Mouse (Mus musculus) ES-Bruce4 (cell line): ENCODE data around the gene Tle3. TPM values are rescaled to one million over a fixed set of nuclear protein-coding genes. Genes with fewer than 3 reads are reported as not detected.

Source experiments
- H3K27ac ChIP-seq: 2 replicates; pipeline ENCODE4 v1.5.1; 2012; ENCODE audit warnings: low read length, inconsistent platforms; ENCODE audit not compliant: insufficient read depth
- H3K27me3 ChIP-seq: 2 replicates; pipeline ENCODE4 v1.6.1; 2012; ENCODE audit warnings: mild to moderate bottlenecking, low read length, inconsistent platforms; ENCODE audit not compliant: control insufficient read depth, poor library complexity, insufficient read depth, severe bottlenecking
- H3K36me3 ChIP-seq: 2 replicates; pipeline ENCODE4 v1.6.1; 2012; ENCODE audit warnings: inconsistent platforms, mild to moderate bottlenecking, low read length, moderate library complexity; ENCODE audit not compliant: control insufficient read depth, poor library complexity, insufficient read depth, severe bottlenecking
- H3K4me1 ChIP-seq: one replicate; pipeline ENCODE4 v1.8.1; 2011; ENCODE audit warnings: low read length; ENCODE audit not compliant: control insufficient read depth, insufficient read depth
- H3K4me3 ChIP-seq: 2 replicates; pipeline ENCODE4 v1.5.1; 2011; ENCODE audit warnings: low read depth, mild to moderate bottlenecking, low read length
- H3K9ac ChIP-seq: 2 replicates; pipeline ENCODE4 v1.6.1; 2012; ENCODE audit warnings: low read depth, mild to moderate bottlenecking, inconsistent platforms; ENCODE audit not compliant: poor library complexity, severe bottlenecking
- H3K9me3 ChIP-seq: replicated peaks from 2 replicates; pipeline ENCODE4 v1.6.1; 2012; ENCODE audit warnings: mild to moderate bottlenecking, low read length, inconsistent platforms; ENCODE audit not compliant: control insufficient read depth, poor library complexity, insufficient read depth, severe bottlenecking
- CTCF ChIP-seq: IDR thresholded peaks from one replicate; pipeline ENCODE4 v1.8.1; 2011; ENCODE audit warnings: low read depth, low read length
- EP300 ChIP-seq: IDR thresholded peaks from 2 replicates; pipeline ENCODE4 v1.6.1; 2011; ENCODE audit warnings: low read depth, low read length; ENCODE audit not compliant: insufficient read depth
- POLR2A ChIP-seq: IDR thresholded peaks from one replicate; pipeline ENCODE4 v1.8.1; 2011; ENCODE audit warnings: low read length; ENCODE audit not compliant: insufficient read depth
- polyA plus RNA-seq: library from polyadenylated mRNA; stranded (reverse); fragments of >200 nt; gene quantifications from 2 replicates; pipeline ENCODE4 v1.2.4, GENCODE M21; 2011; ENCODE audit warnings: low read depth; ENCODE audit not compliant: missing spikeins, insufficient read depth, insufficient read length

Gene Tle3
- polyA plus RNA-seq, 1 experiment = 146 TPM

DNA sequence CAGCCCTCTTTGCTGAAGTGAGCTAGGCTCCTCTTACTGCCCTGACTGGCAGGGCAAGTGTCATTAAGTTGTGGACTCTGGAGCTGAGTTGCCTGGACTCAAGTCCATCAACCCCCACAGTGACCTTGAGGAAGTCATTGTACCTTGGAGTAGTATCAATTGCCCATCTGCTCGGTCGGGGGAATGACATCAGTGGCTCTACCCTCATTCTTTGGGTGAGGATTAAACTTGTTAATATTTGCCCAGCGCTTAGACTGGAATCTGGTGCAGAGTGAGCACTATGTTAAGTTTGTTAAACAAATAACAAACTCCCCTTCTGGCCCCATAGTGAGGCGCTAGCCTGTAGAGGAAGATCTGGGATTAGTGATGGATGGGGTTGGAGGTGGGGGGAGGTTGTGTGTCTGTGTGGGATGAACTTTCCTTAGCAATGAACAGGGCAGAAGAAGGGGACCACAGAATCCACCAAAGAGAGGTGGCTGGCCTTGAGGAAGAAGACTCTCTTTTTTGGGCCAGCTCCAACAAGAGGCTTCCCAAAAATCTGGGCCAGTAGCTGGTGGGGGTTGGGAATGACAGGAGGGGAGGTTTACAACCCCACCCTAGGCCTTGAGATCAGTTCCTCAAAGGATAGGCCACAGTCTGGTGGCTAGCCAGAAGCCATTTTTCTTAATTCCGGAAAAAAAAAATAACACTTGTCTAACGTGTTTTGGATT is 4.2 kb upstream of the Tle3 start:
- Histone ChIP-seq H3K4me3 (no peak overlapping the region), H3K9me3 (no peaks in the 10 kb centered on the region), H3K36me3 (no peaks in the 10 kb centered on the region), H3K27me3 (no peaks in the 10 kb centered on the region), H3K4me1 (peaks cover 6% of the 10 kb centered on the region), H3K9ac (no peak overlapping the region), H3K27ac (no peak overlapping the region)
- TF ChIP-seq EP300 (no peak), POLR2A (no peak), CTCF (no peak)

DNA sequence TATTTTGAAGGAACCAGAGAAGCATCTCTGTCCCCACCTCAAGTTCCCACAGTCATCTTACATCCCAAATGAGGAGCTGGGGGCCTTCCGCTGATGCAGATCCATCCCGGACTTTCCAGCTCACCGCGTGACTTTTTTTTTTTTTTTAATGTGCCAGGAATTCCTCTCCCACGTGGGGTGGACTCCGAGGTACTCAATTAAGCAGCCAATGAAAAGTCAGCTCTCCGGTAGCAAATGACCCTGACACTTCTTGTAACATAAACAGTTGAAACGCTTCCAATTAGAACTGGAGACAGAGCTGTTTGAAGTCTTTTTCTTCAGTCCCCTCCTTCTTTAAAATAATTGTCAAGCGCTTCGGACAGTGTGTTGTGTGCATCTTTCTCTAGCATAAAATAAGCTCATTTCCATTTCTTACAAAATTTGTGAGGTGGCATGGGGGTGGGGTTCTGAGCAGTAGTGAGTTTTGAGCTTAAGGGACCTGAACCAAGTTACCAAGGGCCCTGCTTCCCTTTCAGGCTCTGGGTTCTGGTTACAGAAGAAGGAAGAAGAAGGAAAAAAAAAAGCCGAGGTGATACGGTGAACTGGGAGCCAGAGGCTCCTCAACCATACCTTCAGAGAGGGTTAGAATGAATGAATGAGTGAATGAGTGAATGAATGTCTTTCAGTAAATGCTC is 3.5 kb upstream of the Tle3 start:
- peak overlapping the region; percentile 56 for H3K9ac ChIP-seq
- no peaks in the 10 kb centered on the region for H3K9me3 ChIP-seq
- H3K27ac ChIP-seq = no peak overlapping the region; the same call in 1 of the 2 replicates
- H3K27me3 ChIP-seq = no peaks in the 10 kb centered on the region
- peaks cover 6% of the 10 kb centered on the region for H3K4me1 ChIP-seq
- no peaks in the 10 kb centered on the region for H3K36me3 ChIP-seq
- 0 out of 2 replicates have a peak, but pooled peaks have one; percentile 70 for TF ChIP-seq EP300
- no peak for TF ChIP-seq POLR2A
- peak overlapping the region; percentile 58 for H3K4me3 ChIP-seq

DNA sequence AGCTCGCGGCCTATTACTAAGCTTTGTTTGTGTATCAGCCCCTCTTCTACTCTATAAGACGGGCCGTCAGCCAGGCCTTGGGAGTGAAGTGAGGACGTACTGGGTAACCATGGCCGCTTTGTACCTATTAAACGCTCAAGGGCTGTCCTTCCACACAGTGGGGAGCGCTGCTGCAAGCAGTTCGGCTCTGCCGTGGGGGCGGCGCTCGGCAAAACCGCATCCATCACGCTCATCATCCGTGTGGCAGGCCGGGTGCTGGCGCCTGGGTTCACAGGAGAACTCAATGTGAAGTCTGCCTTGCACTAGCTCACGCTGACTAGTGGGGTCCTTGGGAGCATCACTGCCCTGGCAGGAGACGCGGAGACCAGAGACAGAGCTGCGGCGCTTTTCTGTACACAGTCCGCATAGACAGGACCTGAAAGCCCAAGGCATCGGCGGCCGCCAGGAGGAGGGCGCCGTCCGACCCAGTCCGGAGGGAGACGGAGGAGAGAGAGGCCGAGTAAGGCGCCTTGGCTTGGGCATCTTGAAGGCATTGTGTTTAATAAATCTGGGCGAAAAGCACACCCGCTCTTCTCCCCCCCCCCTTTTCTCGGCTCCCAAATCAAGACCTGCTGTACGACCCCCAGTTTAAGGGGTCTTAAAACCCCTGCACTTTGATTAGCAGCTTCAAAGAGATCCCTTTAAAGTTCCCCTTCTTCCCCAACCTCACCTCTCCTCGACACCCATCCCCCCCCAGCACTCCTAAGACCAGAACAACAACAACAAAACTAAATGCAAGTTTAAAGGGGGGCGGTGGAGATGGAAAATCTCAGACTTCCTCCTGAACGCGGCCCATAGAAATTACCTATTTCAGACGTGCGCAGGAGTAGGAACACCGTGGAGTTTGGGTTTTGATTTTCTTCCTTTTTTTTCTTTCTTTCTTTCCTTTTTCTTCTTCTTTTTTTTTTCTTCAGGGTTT is 2.6 kb upstream of the Tle3 start:
- Histone ChIP-seq H3K4me1 (peaks cover 6% of the 10 kb centered on the region), H3K9ac (peak overlapping the region; percentile 56), H3K36me3 (no peaks in the 10 kb centered on the region), H3K27ac (no peak overlapping the region), H3K9me3 (no peaks in the 10 kb centered on the region), H3K4me3 (peak overlapping the region; percentile 58), H3K27me3 (no peaks in the 10 kb centered on the region)
- TF ChIP-seq POLR2A = no peak
- no peak for TF ChIP-seq EP300
- no peak for TF ChIP-seq CTCF

DNA sequence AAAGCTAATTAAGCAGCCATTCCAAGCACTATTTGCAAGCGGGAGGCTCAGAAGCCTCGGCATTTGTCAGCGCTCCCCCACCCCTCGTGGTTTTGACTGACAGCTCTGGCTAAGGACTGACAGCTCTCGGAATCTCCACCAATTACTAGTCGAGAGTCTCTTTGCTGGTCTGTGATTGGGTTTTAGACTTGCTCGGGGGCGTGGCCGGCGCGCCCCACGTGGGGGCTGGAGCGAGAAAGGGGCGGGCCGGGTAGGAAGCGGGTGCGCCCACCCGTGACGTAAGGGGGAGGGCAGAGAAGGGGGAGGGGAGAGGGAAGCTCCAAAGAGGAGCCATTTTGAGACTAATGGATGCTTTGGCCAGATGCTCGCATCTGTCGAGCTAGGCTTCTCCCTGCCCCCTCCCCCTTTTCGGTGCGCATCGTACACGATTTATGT is 1.7 kb upstream of the Tle3 start:
- Histone ChIP-seq H3K9ac (peak overlapping the region; percentile 76), H3K4me1 (peaks cover 6% of the 10 kb centered on the region), H3K9me3 (no peaks in the 10 kb centered on the region), H3K4me3 (peak overlapping the region; percentile 71), H3K27ac (no peak overlapping the region), H3K36me3 (peaks cover 2% of the 10 kb centered on the region; the same call in 1 of the 2 replicates), H3K27me3 (no peaks in the 10 kb centered on the region)
- TF ChIP-seq EP300 (peak; percentile 70; the same call in 1 of the 2 replicates), CTCF (no peak), POLR2A (peak; percentile 70)

DNA sequence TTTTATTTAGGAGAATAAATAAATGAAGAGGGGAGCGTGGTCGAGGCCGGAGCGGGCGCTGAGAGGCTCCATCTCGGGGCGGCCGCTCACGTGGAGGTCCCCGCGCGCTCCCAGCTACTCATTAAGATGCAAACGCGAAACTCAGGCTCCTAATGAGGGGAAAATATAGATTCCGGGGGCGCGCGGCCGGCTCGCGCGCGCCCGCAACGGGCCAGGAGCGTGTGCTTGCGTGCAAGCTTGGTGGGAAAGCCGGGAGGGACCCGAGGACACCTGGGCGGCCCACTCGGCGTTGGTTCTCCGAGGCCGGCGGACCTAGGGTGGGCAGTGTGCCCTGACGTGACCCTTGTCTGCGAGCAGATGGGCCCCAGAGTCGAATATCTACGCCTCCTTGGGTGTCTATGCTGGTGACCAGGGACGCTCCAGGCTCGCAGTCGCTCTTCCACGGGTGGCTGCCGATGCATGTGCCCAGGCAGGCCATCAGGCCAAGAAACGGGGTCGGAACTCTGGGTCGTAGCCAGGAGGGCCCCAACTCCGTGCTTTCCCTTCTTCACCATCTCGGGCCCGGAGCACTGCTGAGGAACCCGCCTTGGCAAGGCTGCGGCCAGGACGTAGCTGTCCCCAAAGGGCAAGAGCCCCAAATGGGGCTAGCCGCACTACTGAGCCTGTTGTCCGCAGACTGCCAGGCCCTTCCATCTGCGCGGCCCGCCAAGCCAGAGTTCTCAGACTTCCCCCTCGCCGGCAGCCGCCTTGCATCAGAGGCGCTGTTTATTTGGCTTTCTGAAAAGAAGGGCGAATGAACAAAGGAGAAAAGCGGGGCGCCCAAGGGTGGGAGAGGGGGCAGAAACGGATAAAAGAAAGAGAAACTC is 1.0 kb upstream of the Tle3 start:
- Histone ChIP-seq H3K27ac (no peak overlapping the region), H3K9me3 (no peaks in the 10 kb centered on the region), H3K36me3 (peaks cover 8% of the 10 kb centered on the region), H3K27me3 (no peaks in the 10 kb centered on the region), H3K4me1 (peaks cover 6% of the 10 kb centered on the region), H3K4me3 (peak overlapping the region; percentile 71), H3K9ac (peak overlapping the region; percentile 76)
- no peak for TF ChIP-seq POLR2A
- no peak for TF ChIP-seq EP300
- no peak for TF ChIP-seq CTCF
